Mouse (Mus musculus): ENCODE data around the gene 4930404H24Rik.

DNA sequence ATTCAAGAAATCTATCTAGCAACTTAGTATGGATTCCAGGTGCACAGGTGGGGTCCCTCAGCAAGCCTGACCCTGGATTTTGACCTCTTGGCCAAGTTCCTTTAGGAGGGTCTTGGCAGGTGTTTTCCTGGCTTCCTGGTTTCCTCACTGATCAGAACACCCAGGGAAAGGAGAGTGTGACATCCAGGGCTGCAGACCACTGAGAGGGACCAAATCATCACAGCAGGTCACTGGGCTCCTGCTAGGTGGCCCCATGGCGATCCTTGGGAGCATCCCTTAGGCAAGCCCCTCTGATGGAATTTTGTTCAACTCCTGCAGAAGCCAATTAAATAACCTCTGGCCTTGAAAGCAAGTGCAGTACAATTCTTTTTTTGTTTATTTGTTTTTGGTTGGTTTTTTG is 2.5 kb upstream of the 4930404H24Rik start:
- TF ChIP-seq CTCF (IDR thresholded peaks at IDR 0.05; ENCODE audit: low read depth) (no peak), EP300 (optimal IDR thresholded peaks at IDR 0.05) (no peak)
